Mouse (Mus musculus): Measurements from ENCODE around the gene Kansl1. TPM values are rescaled to one million over a fixed set of nuclear protein-coding genes. Genes with fewer than 3 reads are reported as not detected.
A peak's percentile ranks its signal among the peaks of the same experiment; 100 is the strongest.

The Kansl1 gene
- polyA plus RNA-seq, 1 experiment from 2014 or later: 36.4 TPM

- ATAC-seq (ENCODE audit: low FRiP score): no peak
- no peaks in the 10 kb centered on the region for H3K9me3 ChIP-seq (replicated peaks)
- no peaks in the 10 kb centered on the region for H3K27me3 ChIP-seq
- no peak overlapping the region for H3K27ac ChIP-seq
- H3K9ac ChIP-seq: no peak overlapping the region
- 92% methylated on average over 5 of the region's 5 CpGs for WGBS
- H3K4me1 ChIP-seq: no peaks in the 10 kb centered on the region
- no peak overlapping the region for H3K4me2 ChIP-seq (replicated peaks)
- H3K4me3 ChIP-seq: no peak overlapping the region
- peaks cover 56% of the 10 kb centered on the region for H3K36me3 ChIP-seq
These were observed 136.6 kb downstream of the Kansl1 start for GRCm38 (mm10) chr11:104332105-104332504.

DNA sequence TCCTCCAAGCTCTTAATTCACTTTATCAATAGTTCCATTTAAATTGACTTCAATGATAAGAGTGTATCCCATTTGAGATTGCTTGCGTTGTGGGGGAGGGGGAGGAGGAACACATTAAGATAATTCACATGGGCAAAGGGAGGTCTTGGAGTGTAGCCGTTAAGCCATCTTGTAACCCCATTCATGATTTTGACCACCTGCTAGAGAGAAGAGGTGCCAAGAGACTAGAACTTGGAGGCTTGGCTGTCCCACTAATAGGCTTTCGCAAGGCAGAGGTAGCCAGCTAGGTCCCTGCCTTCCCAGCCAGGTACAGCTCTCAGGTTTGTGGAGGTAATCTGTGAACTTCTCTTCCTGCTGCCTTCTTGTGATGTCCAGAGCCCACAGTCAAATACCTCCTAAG lies 137.5 kb downstream of the Kansl1 start:
- WGBS: 95% methylated on average over 3 of the region's 3 CpGs
- no peak for ATAC-seq (ENCODE audit: low FRiP score)
- H3K27ac ChIP-seq: 0 out of 2 replicates have a peak overlapping the region, but pooled peaks have one; percentile 17

DNA sequence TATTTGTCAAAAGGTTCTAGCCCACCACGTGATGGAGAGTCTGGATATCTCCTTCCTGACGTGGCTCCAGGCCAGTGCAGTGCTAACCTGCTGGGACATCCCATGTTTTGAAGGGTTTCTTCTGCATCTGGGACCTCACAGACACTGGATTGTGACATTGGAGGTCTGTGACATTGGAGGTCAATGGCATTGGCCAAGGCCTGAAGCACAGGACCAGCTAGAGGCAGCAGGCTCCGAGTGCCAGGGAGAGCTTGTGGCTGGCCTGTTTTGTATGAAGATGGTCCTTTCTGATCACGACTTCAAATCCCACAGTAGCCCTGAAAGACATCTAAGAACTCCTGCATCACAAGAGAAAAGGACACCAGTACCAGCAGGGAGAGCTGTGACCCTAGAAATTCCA lies 138.5 kb downstream of the Kansl1 start:
- H3K36me3 ChIP-seq: peaks cover 47% of the 10 kb centered on the region
- H3K9me3 ChIP-seq (replicated peaks): no peaks in the 10 kb centered on the region
- no peaks in the 10 kb centered on the region for H3K4me1 ChIP-seq
- no peak overlapping the region for H3K27ac ChIP-seq
- 86% methylated on average over 4 of the region's 4 CpGs for WGBS
- no peak for ATAC-seq (ENCODE audit: low FRiP score)
- no peak overlapping the region for H3K9ac ChIP-seq
- no peak overlapping the region for H3K4me2 ChIP-seq (replicated peaks)
- no peak overlapping the region for H3K4me3 ChIP-seq
- H3K27me3 ChIP-seq: no peaks in the 10 kb centered on the region

More for the DNA sequence above, 137.5 kb downstream of the Kansl1 start:
- Histone ChIP-seq H3K9ac (no peak overlapping the region), H3K27me3 (no peaks in the 10 kb centered on the region), H3K4me2 (replicated peaks) (no peak overlapping the region), H3K4me1 (no peaks in the 10 kb centered on the region), H3K36me3 (peaks cover 51% of the 10 kb centered on the region), H3K9me3 (replicated peaks) (no peaks in the 10 kb centered on the region), H3K4me3 (no peak overlapping the region)

GRCm38 (mm10) chr11:104329185-104329926 lies 139.3 kb downstream of the Kansl1 start:
- ATAC-seq (ENCODE audit: low FRiP score): no peak
- peaks cover 39% of the 10 kb centered on the region for H3K36me3 ChIP-seq

DNA sequence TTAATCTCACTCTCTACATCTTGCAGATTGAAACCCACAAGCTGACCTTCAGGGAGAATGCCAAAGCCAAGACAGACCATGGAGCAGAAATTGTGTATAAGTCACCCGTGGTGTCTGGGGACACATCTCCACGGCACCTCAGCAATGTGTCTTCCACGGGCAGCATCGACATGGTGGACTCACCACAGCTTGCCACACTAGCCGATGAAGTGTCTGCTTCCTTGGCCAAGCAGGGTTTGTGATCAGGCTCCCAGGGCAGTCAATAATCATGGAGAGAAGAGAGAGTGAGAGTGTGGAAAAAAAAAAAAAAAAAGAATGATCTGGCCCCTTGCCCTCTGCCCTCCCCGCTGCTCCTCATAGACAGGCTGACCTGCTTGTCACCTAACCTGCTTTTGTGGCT lies 140.7 kb downstream of the Kansl1 start:
- Histone ChIP-seq H3K4me2 (replicated peaks) (no peak overlapping the region), H3K9me3 (replicated peaks) (no peaks in the 10 kb centered on the region), H3K27ac (no peak overlapping the region), H3K4me1 (no peaks in the 10 kb centered on the region), H3K9ac (no peak overlapping the region), H3K27me3 (no peaks in the 10 kb centered on the region), H3K4me3 (no peak overlapping the region), H3K36me3 (peaks cover 29% of the 10 kb centered on the region)
- WGBS: 88% methylated on average over 6 of the region's 6 CpGs
- no peak for ATAC-seq (ENCODE audit: low FRiP score)

More at GRCm38 (mm10) chr11:104329185-104329926, 139.3 kb downstream of the Kansl1 start:
- no peak overlapping the region for H3K9ac ChIP-seq
- WGBS: 82% methylated on average over 11 of the region's 11 CpGs
- no peak overlapping the region for H3K4me2 ChIP-seq (replicated peaks)
- no peaks in the 10 kb centered on the region for H3K9me3 ChIP-seq (replicated peaks)
- H3K27me3 ChIP-seq: no peaks in the 10 kb centered on the region
- H3K4me1 ChIP-seq: no peaks in the 10 kb centered on the region
- no peak overlapping the region for H3K27ac ChIP-seq
- no peak overlapping the region for H3K4me3 ChIP-seq

- 90% methylated on average over 1 of the region's 1 CpGs for WGBS
- Histone ChIP-seq H3K4me1 (no peaks in the 10 kb centered on the region), H3K9me3 (replicated peaks) (no peaks in the 10 kb centered on the region), H3K27me3 (no peaks in the 10 kb centered on the region), H3K4me2 (replicated peaks) (no peak overlapping the region), H3K4me3 (no peak overlapping the region), H3K36me3 (peaks cover 26% of the 10 kb centered on the region), H3K27ac (no peak overlapping the region), H3K9ac (no peak overlapping the region)
- ATAC-seq (ENCODE audit: low FRiP score): no peak
These were observed 141.2 kb downstream of the Kansl1 start for GRCm38 (mm10) chr11:104327462-104327861.

- peaks cover 13% of the 10 kb centered on the region; the same call in 1 of the 2 replicates for H3K27me3 ChIP-seq
- no peak overlapping the region for H3K27ac ChIP-seq
- no peaks in the 10 kb centered on the region for H3K9me3 ChIP-seq (replicated peaks)
- H3K4me3 ChIP-seq: no peak overlapping the region
- H3K4me1 ChIP-seq: peaks cover 24% of the 10 kb centered on the region
- peaks cover 7% of the 10 kb centered on the region for H3K36me3 ChIP-seq
- no peak overlapping the region for H3K9ac ChIP-seq
- H3K4me2 ChIP-seq (replicated peaks): no peak overlapping the region
- WGBS: 26% methylated on average over 4 of the region's 4 CpGs
- ATAC-seq (ENCODE audit: low FRiP score): no peak
These were observed 146.5 kb downstream of the Kansl1 start for GRCm38 (mm10) chr11:104322142-104322541.

GRCm38 (mm10) chr11:104320511-104320910 lies 148.2 kb downstream of the Kansl1 start:
- Histone ChIP-seq H3K4me1 (peaks cover 24% of the 10 kb centered on the region), H3K4me3 (no peak overlapping the region), H3K27me3 (peaks cover 13% of the 10 kb centered on the region; the same call in 1 of the 2 replicates), H3K36me3 (peaks cover 6% of the 10 kb centered on the region), H3K9me3 (replicated peaks) (no peaks in the 10 kb centered on the region), H3K4me2 (replicated peaks) (no peak overlapping the region), H3K9ac (no peak overlapping the region), H3K27ac (no peak overlapping the region)
- 59% methylated on average over 5 of the region's 5 CpGs for WGBS
- no peak for ATAC-seq (ENCODE audit: low FRiP score)

DNA sequence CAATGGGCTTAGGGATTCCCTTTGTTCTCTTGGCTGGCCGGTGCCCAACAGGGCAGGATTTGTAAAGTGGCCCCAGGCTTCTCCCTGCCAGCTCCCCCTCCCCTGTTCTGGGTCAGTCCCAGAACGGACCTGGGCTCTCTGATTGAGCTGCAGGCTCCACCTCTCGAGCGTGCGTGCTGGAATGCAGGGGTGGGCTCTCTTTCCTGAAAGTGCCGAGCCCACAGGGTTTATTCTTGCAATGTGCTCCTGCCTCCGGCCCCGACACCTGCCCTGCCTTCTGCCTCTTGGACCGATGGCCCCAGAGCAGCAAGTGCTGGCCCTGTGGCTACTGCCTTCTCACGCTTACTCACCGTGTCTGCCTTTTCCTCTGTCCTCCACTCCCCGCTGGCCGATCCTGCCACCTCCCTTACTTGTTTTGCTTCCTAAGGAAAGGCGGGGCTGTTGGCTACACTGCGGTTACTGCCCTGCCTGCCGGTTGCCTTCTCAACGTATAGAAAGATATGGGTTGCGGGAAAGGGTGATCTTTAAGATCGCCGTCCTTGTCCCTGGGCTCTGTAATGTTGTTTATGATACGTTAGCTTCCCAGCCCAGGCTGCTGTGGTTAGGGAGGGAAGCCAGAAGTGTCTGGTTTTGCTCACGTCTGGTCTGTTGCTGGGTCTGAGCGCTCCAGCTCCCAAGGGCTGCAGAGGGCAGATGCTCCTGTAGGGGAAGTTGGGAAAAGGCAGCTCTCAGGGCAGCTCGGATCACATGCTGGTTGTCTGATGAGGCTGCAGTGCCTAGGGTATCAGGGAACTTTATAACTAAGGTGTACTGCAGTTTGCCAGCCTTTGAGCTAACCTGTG lies 149.5 kb downstream of the Kansl1 start:
- H3K4me1 ChIP-seq: peaks cover 24% of the 10 kb centered on the region
- WGBS: 1% methylated on average over 24 of the region's 24 CpGs
- peaks cover 13% of the 10 kb centered on the region; the same call in 1 of the 2 replicates for H3K27me3 ChIP-seq
- no peaks in the 10 kb centered on the region for H3K9me3 ChIP-seq (replicated peaks)
- H3K4me2 ChIP-seq (replicated peaks): peak overlapping the region; percentile 63
- peak overlapping the region; percentile 60 for H3K9ac ChIP-seq
- H3K36me3 ChIP-seq: peaks cover 4% of the 10 kb centered on the region; the same call in 1 of the 2 replicates
- peak overlapping the region; percentile 31 for H3K4me3 ChIP-seq
- H3K27ac ChIP-seq: no peak overlapping the region
- ATAC-seq (ENCODE audit: low FRiP score): peak; percentile 62

- Histone ChIP-seq H3K9me3 (replicated peaks) (no peaks in the 10 kb centered on the region), H3K4me1 (peaks cover 24% of the 10 kb centered on the region), H3K27me3 (peaks cover 13% of the 10 kb centered on the region; the same call in 1 of the 2 replicates), H3K4me2 (replicated peaks) (no peak overlapping the region), H3K36me3 (peaks cover 12% of the 10 kb centered on the region; the same call in 1 of the 2 replicates), H3K27ac (no peak overlapping the region), H3K9ac (no peak overlapping the region), H3K4me3 (no peak overlapping the region)
- ATAC-seq (ENCODE audit: low FRiP score): no peak
- WGBS: 75% methylated on average over 3 of the region's 3 CpGs
These were observed 151.0 kb downstream of the Kansl1 start for GRCm38 (mm10) chr11:104317631-104318030.

DNA sequence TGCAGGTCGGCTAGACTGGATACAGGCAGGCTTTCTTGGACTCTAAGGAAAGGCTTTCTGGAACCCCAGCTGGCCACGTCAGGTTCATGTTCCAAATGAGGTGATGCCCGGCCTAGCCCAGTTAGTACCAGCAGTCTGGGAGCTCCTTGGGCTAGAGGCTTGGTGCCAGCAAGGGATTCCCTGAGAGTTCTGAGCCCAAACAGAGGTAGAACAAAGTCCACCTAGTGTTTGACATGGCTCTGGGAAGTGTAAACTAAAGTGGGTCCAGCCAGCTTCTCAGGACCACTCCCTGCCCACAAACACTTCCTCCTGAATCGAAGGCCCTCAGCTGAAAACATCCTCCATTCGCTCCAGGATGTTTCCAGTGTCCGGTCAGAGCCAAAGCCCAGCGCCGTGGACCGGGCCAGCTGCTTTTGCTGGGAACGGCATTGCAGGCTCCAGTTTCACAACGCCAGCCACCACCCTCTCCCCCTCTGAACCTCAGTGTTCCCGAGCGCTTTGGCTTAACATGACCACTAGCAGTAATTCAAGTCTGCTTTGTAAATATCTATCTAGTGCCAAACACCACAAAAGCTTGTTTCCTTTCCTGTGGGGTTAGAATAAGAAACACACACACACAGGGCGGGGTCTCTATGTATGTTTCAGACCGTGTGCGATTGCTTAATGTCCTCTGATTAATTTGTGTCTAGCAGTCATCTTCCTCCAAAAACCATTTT lies 151.8 kb downstream of the Kansl1 start:
- no peak overlapping the region for H3K9ac ChIP-seq
- peaks cover 13% of the 10 kb centered on the region for H3K36me3 ChIP-seq
- peaks cover 24% of the 10 kb centered on the region for H3K4me1 ChIP-seq
- ATAC-seq (ENCODE audit: low FRiP score): no peak
- H3K4me3 ChIP-seq: no peak overlapping the region
- H3K4me2 ChIP-seq (replicated peaks): no peak overlapping the region
- WGBS: 73% methylated on average over 16 of the region's 16 CpGs
- no peak overlapping the region for H3K27ac ChIP-seq
- peaks cover 13% of the 10 kb centered on the region; the same call in 1 of the 2 replicates for H3K27me3 ChIP-seq
- no peaks in the 10 kb centered on the region for H3K9me3 ChIP-seq (replicated peaks)

DNA sequence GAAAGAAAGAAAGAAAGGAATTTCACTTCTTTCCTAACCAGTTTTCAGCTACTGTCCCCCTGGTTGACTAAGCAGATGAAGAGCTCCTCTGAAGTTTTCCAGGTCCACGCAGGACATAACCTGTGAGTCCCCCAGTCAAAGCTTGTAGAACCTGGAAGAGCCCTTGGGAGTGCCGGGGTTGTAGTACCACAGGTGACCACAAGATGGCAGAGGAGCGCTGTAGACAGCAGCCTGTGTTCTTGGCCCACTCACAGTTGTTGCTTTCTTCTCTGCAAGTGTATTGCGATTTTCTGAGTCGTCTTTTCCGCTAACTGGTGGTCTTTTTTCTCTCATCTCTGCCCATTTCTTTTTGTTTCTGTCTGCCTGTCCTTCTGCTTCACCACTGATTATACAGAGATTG lies 153.0 kb downstream of the Kansl1 start:
- Histone ChIP-seq H3K27ac (no peak overlapping the region), H3K4me2 (replicated peaks) (no peak overlapping the region), H3K27me3 (peaks cover 18% of the 10 kb centered on the region; the same call in 1 of the 2 replicates), H3K9ac (no peak overlapping the region), H3K4me3 (no peak overlapping the region), H3K36me3 (peaks cover 19% of the 10 kb centered on the region), H3K4me1 (peaks cover 23% of the 10 kb centered on the region), H3K9me3 (replicated peaks) (no peaks in the 10 kb centered on the region)
- WGBS: 5% methylated on average over 6 of the region's 6 CpGs
- ATAC-seq (ENCODE audit: low FRiP score): no peak

Data from hindbrain, embryonic 12.5 days (tissue).